Mouse (Mus musculus): ENCODE measurements at regions not wholly inside any gene's neighbourhood (a gene's known extent, or its start where the extent isn't known, plus 50 kb on each side); places are given as distances from the start of the nearest gene placed in this dataset.

DNA sequence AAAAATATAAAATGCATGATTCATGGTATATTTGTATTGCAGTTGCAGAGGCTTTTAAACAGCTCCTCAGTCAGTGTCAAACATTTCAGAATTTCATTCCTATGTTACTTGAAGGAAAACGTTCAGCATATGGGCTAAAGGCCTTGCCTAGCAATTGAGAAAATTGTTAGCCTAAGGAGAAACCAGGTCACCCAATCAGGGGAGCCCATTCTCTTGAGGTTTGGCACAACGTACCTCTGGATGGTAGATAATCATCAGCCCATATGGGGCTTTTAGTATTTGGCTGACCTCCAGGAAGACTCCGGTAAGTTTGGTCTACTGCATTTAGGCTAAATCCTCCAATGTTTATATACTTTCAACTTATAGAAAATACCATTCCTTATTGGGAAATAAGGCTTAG lies 168.7 kb upstream of the Pdcd1 start:
- DNase-seq (ENCODE audit: low spot score) = no peak

DNA sequence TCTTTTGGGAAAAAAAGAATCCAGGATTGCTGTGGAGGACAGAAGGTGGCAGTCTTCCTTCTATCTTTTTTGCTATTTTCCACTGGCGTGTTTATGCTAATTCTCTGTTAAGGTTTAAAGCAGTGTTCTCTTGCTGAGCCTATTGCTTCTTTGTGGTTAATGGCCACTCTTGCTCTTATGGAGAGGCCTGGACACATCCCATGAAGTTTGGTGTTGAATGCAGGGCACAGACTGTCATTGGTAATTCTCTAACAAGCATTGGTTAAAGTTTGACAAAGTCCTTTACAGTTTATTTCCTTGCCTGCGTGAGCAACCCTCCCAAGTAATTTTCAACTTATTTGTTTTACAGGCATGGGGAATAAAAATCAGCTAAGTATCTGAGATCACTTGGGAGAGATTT lies 165.1 kb upstream of the Pdcd1 start:
- no peak for DNase-seq (ENCODE audit: low spot score)

DNA sequence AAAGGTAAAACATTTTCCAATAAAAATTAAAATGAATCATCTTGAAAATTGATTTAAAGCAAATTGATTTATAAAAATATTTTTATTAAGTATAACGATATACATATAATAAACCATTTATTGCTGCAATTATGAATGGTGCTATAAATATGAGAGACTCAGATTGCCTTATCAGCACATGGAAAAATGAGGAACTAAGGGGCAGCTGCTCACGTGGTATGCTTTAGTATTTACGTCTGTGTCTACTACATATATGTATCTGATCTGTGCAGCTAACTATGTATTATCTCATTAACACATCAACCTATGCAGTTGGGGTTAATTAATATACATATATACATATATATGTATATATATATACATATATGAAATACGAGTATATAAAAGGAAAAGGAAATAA lies 156.6 kb upstream of the Pdcd1 start:
- DNase-seq (ENCODE audit: low spot score) = no peak

DNA sequence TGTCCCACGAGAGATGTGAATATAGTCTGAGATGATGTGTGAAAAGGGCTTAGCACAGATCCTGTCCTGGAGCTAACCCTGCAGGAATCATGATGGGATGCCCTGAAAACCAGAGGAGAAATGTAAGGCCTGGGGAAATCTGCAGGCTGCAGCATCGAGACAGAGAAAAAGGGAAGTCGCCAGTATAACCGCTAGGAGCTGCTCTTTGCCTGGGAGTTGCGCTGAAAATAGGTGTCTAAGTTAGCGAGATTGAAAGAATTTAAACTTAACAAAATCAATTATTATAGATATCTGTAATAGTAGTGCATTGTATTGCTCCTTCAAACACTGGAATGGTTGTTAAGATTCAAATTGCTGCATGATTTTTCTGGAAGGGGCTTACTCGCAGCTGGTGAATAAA lies 155.5 kb upstream of the Pdcd1 start:
- DNase-seq (ENCODE audit: low spot score) = no peak

DNA sequence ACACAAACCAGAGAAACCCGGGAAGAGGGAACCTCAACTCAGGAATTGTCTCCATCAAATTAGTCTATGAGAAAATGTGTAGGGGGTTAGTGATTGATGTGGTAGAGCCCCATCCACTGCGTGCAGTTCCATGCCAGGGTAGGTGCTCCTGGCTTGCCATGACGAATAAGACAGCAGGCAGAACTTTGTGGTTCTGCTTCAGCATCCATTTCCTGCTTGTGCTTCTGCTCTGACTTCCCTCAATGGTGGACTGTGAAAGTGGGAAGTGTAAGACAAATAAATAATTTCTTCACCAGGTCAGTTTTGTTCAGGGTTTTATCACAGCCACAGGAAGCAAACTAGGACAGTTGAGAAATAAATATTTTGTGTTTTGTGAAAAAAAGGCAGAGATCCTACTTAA lies 150.9 kb upstream of the Pdcd1 start:
- DNase-seq (ENCODE audit: low spot score) = no peak

DNA sequence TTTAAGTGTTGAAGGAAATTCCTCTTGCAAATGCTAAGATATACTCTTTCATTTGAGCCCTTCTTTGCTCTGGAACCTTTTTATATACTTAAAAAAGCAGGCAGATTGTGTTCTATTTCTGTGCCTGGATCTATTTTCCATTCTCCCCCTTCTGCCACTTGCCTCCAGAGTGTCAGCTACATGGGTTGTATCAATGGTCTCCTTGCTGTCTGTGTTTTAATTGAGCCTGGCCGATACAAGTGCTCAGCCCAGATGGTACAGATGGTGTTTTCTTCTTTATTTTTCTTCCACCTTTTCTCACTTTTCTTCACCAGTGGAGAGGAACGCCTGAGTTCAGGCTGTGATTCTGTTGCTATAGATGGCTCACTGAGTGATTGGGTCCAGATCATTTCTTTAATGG lies 131.5 kb upstream of the Pdcd1 start:
- DNase-seq (ENCODE audit: low spot score) = no peak

DNA sequence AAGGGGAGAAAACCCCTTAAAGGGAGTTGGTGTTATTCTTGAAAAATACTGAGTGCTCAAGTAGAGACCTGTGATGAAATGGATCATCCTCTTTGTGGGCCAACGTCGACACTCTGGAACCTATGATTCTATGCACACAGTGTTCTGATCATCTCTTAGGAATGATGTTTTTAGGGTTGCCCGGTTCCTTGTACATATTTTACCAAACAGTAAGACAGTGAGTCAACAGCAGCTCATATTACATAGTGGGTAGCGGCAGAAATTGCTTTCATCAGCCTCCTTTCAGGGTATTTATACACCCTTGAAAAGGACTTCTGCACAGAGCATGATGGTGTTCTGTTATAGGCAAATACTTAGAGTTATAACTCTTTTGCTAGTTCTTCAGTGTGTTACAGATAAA lies 97.6 kb upstream of the Pdcd1 start:
- DNase-seq (ENCODE audit: low spot score) = no peak

DNA sequence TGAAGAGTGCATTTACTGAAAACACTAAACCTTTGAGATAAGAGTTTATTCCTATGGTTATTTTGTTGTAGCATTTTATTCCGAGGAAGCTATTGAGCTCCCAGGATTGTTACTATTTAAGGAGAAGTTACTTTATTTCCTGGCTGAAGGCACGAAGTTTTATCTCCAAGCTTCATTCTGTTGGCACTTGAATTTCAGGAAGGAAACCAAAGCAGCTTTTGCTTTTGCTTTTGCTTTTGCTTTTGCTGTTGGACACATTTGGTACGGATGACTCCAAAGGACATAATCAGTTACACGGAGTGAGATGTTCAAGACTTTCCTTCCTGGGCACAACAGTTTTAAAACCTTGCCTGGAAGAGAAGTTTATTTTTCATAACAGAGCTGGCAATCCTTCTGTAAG lies 94.7 kb upstream of the Pdcd1 start:
- DNase-seq (ENCODE audit: low spot score) = peak; percentile 26

DNA sequence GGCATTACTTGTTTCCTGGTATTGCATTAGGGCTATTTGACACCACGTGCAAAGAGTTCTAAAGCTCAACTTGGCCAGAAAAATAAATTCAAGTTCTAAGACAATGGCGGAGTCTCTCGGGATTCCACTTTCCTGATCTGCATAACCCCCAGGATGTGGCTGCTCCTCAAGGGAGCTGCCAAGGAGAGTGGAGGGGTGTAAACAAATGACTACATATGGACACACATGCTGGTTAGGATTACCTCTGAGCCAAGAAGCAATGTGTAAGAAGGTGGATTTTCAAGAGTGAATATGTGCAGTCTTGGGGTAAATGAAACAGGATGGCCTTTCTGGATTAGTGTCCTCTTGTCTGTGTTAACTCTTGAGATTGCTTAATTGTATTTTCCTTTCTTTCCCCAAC lies 88.2 kb upstream of the Pdcd1 start:
- no peak for DNase-seq (ENCODE audit: low spot score)

DNA sequence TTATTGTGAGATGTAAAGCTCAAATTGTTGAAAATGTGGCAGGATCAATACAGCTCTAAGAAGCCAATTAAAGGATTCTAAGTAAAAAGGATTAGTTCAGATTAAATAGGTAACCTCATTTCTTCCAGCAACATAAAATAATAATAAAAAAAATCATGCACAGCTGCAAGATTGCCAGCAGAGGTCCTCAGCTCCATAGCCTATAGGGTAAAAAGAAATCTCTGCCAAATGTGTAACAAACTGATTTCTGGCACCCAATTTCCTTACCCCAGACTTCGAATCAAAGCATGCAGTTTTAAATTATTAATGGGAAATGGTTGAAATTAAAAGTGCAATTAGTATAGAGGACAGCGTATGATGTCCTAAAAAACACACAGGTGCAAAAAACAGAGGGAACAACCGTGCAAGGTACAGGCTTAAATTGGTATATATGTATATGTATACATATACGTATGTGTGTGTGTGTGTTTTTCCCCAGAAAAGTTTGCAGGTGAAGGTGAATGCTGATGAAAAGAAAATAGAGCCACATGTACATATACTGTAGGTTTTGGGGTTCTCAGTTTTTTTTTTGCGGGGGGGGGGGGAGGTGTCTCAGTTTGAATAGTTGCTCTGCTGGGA lies 87.2 kb upstream of the Pdcd1 start:
- DNase-seq (ENCODE audit: low spot score) = no peak

DNA sequence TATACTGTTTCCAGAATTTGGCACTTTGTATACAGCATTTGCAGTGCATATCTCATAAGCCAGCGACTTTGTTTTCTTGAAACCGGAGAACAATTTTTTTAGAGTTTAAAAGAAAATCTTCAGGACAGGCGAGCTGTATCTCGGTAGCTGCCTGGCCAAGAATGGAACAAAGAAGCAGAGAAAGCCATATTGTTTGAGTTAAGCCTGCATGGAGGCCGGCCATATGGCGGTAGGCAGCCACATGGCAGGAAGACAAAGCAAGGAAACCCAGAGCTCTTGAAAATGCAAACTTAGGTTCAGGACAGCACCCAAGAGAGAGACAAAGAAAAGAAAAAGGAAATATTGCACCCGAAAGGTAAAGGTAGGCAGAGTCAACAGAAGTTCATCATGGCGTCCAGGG lies 84.4 kb upstream of the Pdcd1 start:
- DNase-seq (ENCODE audit: low spot score) = no peak
